Mouse (Mus musculus) liver, embryonic 14.5 days (tissue): ENCODE results near the gene Cacna1s.

ENCODE experiments used
- CTCF ChIP-seq: IDR thresholded peaks from 2 replicates; pipeline ENCODE4 v1.5.1; 2016; ENCODE audit warnings: antibody characterized with exemption, low read depth, control low read depth
- EP300 ChIP-seq: IDR thresholded peaks from 2 replicates; pipeline ENCODE4 v1.6.1; 2016; ENCODE audit warnings: antibody characterized with exemption, low read depth

DNA sequence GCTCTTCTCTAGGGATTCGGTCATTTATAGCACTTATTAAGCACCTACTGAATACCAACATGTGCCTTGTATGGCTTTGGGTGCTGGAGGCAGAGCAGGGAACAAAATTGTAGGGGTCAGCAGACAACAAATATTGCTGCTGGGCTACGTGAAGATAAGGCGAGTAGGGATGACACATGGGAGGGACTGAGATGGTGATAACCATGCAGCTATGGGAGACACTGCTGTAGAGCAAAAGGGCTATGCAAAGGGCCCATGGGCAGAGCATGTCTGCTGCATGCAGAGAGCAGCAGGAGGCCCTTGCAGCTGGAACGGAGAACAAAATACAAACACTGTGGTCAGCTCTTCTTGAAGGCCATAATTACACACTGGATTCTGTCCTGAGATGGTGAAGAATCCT lies 49.5 kb downstream of the Cacna1s start:
- TF ChIP-seq CTCF (0 out of 2 replicates have a peak, but pooled peaks have one; percentile 4), EP300 (no peak)
